Mouse (Mus musculus) induced T-regulatory cell, adult 2 months (primary cell): ENCODE data around the gene Gm26620.

Experiments
- DNase-seq: peaks from one replicate; pipeline ENCODE4 v3.0.0-alpha.2; 2012; ENCODE audit warnings: low read depth

Gene Gm26620

GRCm38 (mm10) chr1:170884978-170885561, at the start of gene Gm26620, which contains the start of gene Dusp12:
Gene Gm26620 (plus strand): TSS chr1:170885065.
Gene Dusp12 (minus strand): TSS chr1:170885540.
- peak; percentile 90 for DNase-seq

- DNase-seq = peak; percentile 64
Measured at GRCm38 (mm10) chr1:170839685-170840084, 45.2 kb upstream of the Gm26620 start.

- peak; percentile 84 for DNase-seq
Measured at GRCm38 (mm10) chr1:170844380-170844779, 40.5 kb upstream of the Gm26620 start.

- peak; percentile 66 for DNase-seq
Measured at GRCm38 (mm10) chr1:170845448-170846307, 39.2 kb upstream of the Gm26620 start.

GRCm38 (mm10) chr1:170850007-170850406, 34.9 kb upstream of the Gm26620 start:
- DNase-seq = no peak

- no peak for DNase-seq
Measured at GRCm38 (mm10) chr1:170850637-170851624, 33.9 kb upstream of the Gm26620 start.

- peak; percentile 68 for DNase-seq
Measured at GRCm38 (mm10) chr1:170853604-170854003, 31.3 kb upstream of the Gm26620 start.

- DNase-seq = no peak
Measured at GRCm38 (mm10) chr1:170855056-170855760, 29.7 kb upstream of the Gm26620 start.

GRCm38 (mm10) chr1:170857369-170857768, 27.5 kb upstream of the Gm26620 start:
- DNase-seq = no peak

- no peak for DNase-seq
Measured at GRCm38 (mm10) chr1:170858872-170859271, 26.0 kb upstream of the Gm26620 start.

- peak; percentile 78 for DNase-seq
Measured at GRCm38 (mm10) chr1:170861671-170862434, 23.0 kb upstream of the Gm26620 start.

- no peak for DNase-seq
Measured at GRCm38 (mm10) chr1:170862435-170862717, 22.5 kb upstream of the Gm26620 start.

- DNase-seq = peak; percentile 72
Measured at GRCm38 (mm10) chr1:170863033-170863432, 21.8 kb upstream of the Gm26620 start.

- DNase-seq = no peak
Measured at GRCm38 (mm10) chr1:170864234-170864633, 20.6 kb upstream of the Gm26620 start.

- no peak for DNase-seq
Measured at GRCm38 (mm10) chr1:170864754-170865153, 20.1 kb upstream of the Gm26620 start.

GRCm38 (mm10) chr1:170865406-170865805, 19.5 kb upstream of the Gm26620 start:
- DNase-seq = no peak

GRCm38 (mm10) chr1:170866992-170867690, 17.7 kb upstream of the Gm26620 start:
- peak; percentile 57 for DNase-seq

- DNase-seq = peak; percentile 92
Measured at GRCm38 (mm10) chr1:170867691-170868105, 17.2 kb upstream of the Gm26620 start, which contains the start of gene Atf6. Gene Atf6 (minus strand): TSS chr1:170867771.

GRCm38 (mm10) chr1:170868107-170868904, 16.6 kb upstream of the Gm26620 start:
- peak; percentile 73 for DNase-seq
